Mouse (Mus musculus): Measurements from ENCODE around the gene Ptprs. TPM values are rescaled to one million over a fixed set of nuclear protein-coding genes. Genes with fewer than 3 reads are reported as not detected.

Gene Ptprs
- total RNA-seq, 2 experiments from 2014 or later = 644 to 661 TPM

- no peak for DNase-seq (ENCODE audit: low spot score in 2 of 2)
- intact Hi-C loops (cut with DNase I) = no loop called here
These were observed 107.9 kb downstream of the Ptprs start for GRCm38 (mm10) chr17:56368291-56368790.

- DNase-seq (ENCODE audit: low spot score in 2 of 2) = no peak
- intact Hi-C loops (cut with DNase I) = no loop called here
These were observed 110.3 kb downstream of the Ptprs start for GRCm38 (mm10) chr17:56365791-56366673.

Small RNAs within 50 kb of the gene (microRNA-seq; reads per million reads assigned to microRNA genes)
- gene Mir6977 = 2.6 to 3.4 reads per million in 2 experiments

Other genes starting within 250 kb of the Ptprs start
- 10 to 100 TPM; 39.1 to 41.0 TPM for gene Fem1a, start 219.7 kb downstream of the Ptprs start, total RNA-seq (2021)
- 1 to 10 TPM; 5.5 to 5.9 TPM for gene Ticam1, start 199.7 kb downstream of the Ptprs start, total RNA-seq (2021)
- 1 to 10 TPM; 4.8 TPM for gene Plin3, start 183.6 kb downstream of the Ptprs start, total RNA-seq (2021)
- gene Arrdc5, start 176.2 kb downstream of the Ptprs start, total RNA-seq (2021) = not detected
- gene Uhrf1, start 173.2 kb downstream of the Ptprs start, total RNA-seq (2021) = 1 to 10 TPM; 2.1 to 2.8 TPM
- gene Kdm4b, start 150.4 kb downstream of the Ptprs start, total RNA-seq (2021) = 10 to 100 TPM; 75.0 to 87.7 TPM
- not detected for gene Znrf4, start 35.9 kb upstream of the Ptprs start, total RNA-seq (2021)
- gene Gm20219, start 77.9 kb upstream of the Ptprs start, total RNA-seq (2021) = 1 to 10 TPM; 1.1 to 1.8 TPM
- gene Safb2, start 108.1 kb upstream of the Ptprs start, total RNA-seq (2021) = 100 to 1,000 TPM; 100 to 111 TPM
- 100 to 1,000 TPM; 136 to 137 TPM for gene Safb, start 108.3 kb upstream of the Ptprs start, total RNA-seq (2021)
- gene 2410015M20Rik, start 133.3 kb upstream of the Ptprs start, total RNA-seq (2021) = 100 to 1,000 TPM; 168 to 176 TPM
- gene Rpl36, start 136.9 kb upstream of the Ptprs start, total RNA-seq (2021) = 100 to 1,000 TPM; 342 to 390 TPM
- 10 to 100 TPM; 65.6 to 66.7 TPM for gene Lonp1, start 150.4 kb upstream of the Ptprs start, total RNA-seq (2021)
- gene Catsperd, start 151.7 kb upstream of the Ptprs start, total RNA-seq (2021) = under 1 TPM; 0.49 to 0.62 TPM
- 10 to 100 TPM; 87.2 to 92.9 TPM for gene Ranbp3, start 196.8 kb upstream of the Ptprs start, total RNA-seq (2021)
- 100 to 1,000 TPM; 227 to 229 TPM for gene Ndufa11, start 241.3 kb upstream of the Ptprs start, total RNA-seq (2021)
- gene Vmac, start 241.5 kb upstream of the Ptprs start, total RNA-seq (2021) = 1 to 10 TPM; 7.8 to 8.0 TPM